Mouse (Mus musculus) erythroblast, embryonic 14.5 days (primary cell): ENCODE data around the gene Slc7a9.

Experiments
- GATA1 ChIP-seq: IDR thresholded peaks from 2 replicates; pipeline ENCODE4 v1.6.1; 2012; ENCODE audit warnings: low read length, inconsistent platforms, mixed read lengths
- TAL1 ChIP-seq: IDR thresholded peaks from 3 replicates; pipeline ENCODE4 v1.6.1; 2012; ENCODE audit warnings: low read length, inconsistent platforms, mixed read lengths

DNA sequence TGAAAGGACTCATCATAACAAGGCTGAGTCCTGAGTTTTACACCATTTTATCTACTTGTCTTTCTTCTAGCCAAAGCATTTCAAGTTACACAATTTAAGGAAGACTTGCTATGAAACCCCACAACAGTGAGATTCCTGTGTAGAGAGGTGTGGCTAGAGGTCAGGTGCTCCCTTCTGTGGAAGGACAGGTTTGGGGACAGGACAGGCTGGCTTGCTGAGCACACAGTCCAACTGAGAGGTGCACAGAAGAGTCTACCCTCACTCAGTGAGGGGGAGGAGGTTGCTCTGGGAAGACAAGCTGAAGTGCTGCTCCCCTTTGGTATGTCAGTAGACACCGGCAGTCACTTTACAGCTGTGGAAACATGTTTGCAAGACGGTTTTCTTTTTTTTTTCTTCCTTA lies 27.9 kb downstream of the Slc7a9 start:
- no peak for TF ChIP-seq GATA1
- TF ChIP-seq TAL1, result no peak
